Mouse (Mus musculus) retina, postnatal 7 days (tissue): ENCODE measurements at regions not wholly inside any gene's neighbourhood (a gene's known extent, or its start where the extent isn't known, plus 50 kb on each side); places are given as distances from the start of the nearest gene placed in this dataset.

Source experiments
- DNase-seq: peaks from one replicate; pipeline ENCODE4 v3.0.0-alpha.2; 2012; ENCODE audit warnings: low read depth, low spot score

GRCm38 (mm10) chr3:33902431-33902830 lies 58.3 kb upstream of the Ccdc39 start:
- no peak for DNase-seq

GRCm38 (mm10) chr3:33903326-33903725 lies 59.2 kb upstream of the Ccdc39 start:
- DNase-seq = no peak

- no peak for DNase-seq
These were observed 59.7 kb upstream of the Ccdc39 start for GRCm38 (mm10) chr3:33903816-33904215.

- DNase-seq = no peak
These were observed 61.0 kb upstream of the Ccdc39 start for GRCm38 (mm10) chr3:33904854-33905678.

GRCm38 (mm10) chr3:33905679-33906007 lies 61.5 kb upstream of the Ccdc39 start:
- no peak for DNase-seq

- DNase-seq = no peak
These were observed 63.0 kb upstream of the Ccdc39 start for GRCm38 (mm10) chr3:33907061-33907460.

GRCm38 (mm10) chr3:33911559-33911958 lies 67.4 kb upstream of the Ccdc39 start:
- DNase-seq = no peak

- DNase-seq = no peak
These were observed 69.4 kb upstream of the Ccdc39 start for GRCm38 (mm10) chr3:33913470-33913869.

GRCm38 (mm10) chr3:33914386-33914785 lies 70.3 kb upstream of the Ccdc39 start:
- no peak for DNase-seq

- no peak for DNase-seq
These were observed 71.7 kb upstream of the Ccdc39 start for GRCm38 (mm10) chr3:33915777-33916176.

- DNase-seq = no peak
These were observed 72.2 kb upstream of the Ccdc39 start for GRCm38 (mm10) chr3:33916318-33916717.

- DNase-seq = no peak
These were observed 72.7 kb upstream of the Ccdc39 start for GRCm38 (mm10) chr3:33916818-33917217.

- peak; percentile 49 for DNase-seq
These were observed 74.7 kb upstream of the Ccdc39 start for GRCm38 (mm10) chr3:33918785-33919184.

- no peak for DNase-seq
These were observed 81.0 kb upstream of the Ccdc39 start for GRCm38 (mm10) chr3:33925072-33925471.

GRCm38 (mm10) chr3:33955064-33955463 lies 64.7 kb upstream of the Fxr1 start:
- DNase-seq = no peak

GRCm38 (mm10) chr3:33955854-33956624 lies 63.7 kb upstream of the Fxr1 start:
- DNase-seq = peak; percentile 68

GRCm38 (mm10) chr3:33956625-33957023 lies 63.1 kb upstream of the Fxr1 start:
- no peak for DNase-seq

- DNase-seq = no peak
These were observed 62.1 kb upstream of the Fxr1 start for GRCm38 (mm10) chr3:33957676-33958075.

GRCm38 (mm10) chr3:33958216-33958615 lies 61.5 kb upstream of the Fxr1 start:
- no peak for DNase-seq

- no peak for DNase-seq
These were observed 59.5 kb upstream of the Fxr1 start for GRCm38 (mm10) chr3:33960211-33960610.

GRCm38 (mm10) chr3:33962938-33963337 lies 56.8 kb upstream of the Fxr1 start:
- DNase-seq = no peak

GRCm38 (mm10) chr3:33967184-33967583 lies 52.6 kb upstream of the Fxr1 start:
- DNase-seq = no peak
